Mouse (Mus musculus) lung, adult 2 months (tissue): Measurements from ENCODE around the gene Gm28308. TPM values are rescaled to one million over a fixed set of nuclear protein-coding genes. Genes with fewer than 3 reads are reported as not detected.
A peak's percentile ranks its signal among the peaks of the same experiment; 100 is the strongest.

Experiments
- DNase-seq: peaks from one replicate; pipeline ENCODE4 v3.0.0; 2022
- H3K4me1 ChIP-seq: fragments of 200-500 bp; 2 replicates; pipeline ENCODE4 v1.6.1; 2011; ENCODE audit warnings: low read length; ENCODE audit not compliant: control insufficient read depth, insufficient read depth
- H3K4me3 ChIP-seq: fragments of 200-500 bp; replicated peaks from 2 replicates; pipeline ENCODE3; 2011; ENCODE audit warnings: low read depth, mild to moderate bottlenecking, control low read depth, low read length; ENCODE audit errors: extremely low read depth
- CTCF ChIP-seq: fragments of 200-500 bp; IDR thresholded peaks from 2 replicates; pipeline ENCODE4 v1.5.1; 2011; ENCODE audit warnings: mild to moderate bottlenecking, low read length, control low read depth; ENCODE audit not compliant: insufficient read depth
- POLR2A ChIP-seq: fragments of 200-500 bp; IDR thresholded peaks from 2 replicates; pipeline ENCODE4 v1.6.1; 2011; ENCODE audit warnings: low read depth, mild to moderate bottlenecking, control low read depth, low read length, borderline replicate concordance; ENCODE audit errors: extremely low read depth
- WGBS: fragments of 180-500 bp; shearing (Covaris S2); methylation state at CpG from one replicate; pipeline ENCODE4 v1.1.7; 2018; 5-methylcytosine and 5-hydroxymethylcytosine counted together
- polyA plus RNA-seq: library from polyadenylated mRNA; depleted of rRNA; stranded (reverse); fragments of >200 nt; gene quantifications from 2 replicates; pipeline ENCODE4 v1.2.3, GENCODE M21; 2012

The Gm28308 gene
- polyA plus RNA-seq, 1 experiment, result 0.39 TPM

- Histone ChIP-seq H3K4me3 (peak overlapping the region; percentile 44), H3K4me1 (peaks cover 4% of the 10 kb centered on the region; the same call in 1 of the 2 replicates)
- 5% methylated on average over 41 of the region's 41 CpGs for WGBS
- DNase-seq, result no peak
- TF ChIP-seq CTCF (no peak), POLR2A (no peak)
Measured at GRCm38 (mm10) chr6:52174968-52175751, 38.0 kb downstream of the Gm28308 start.

DNA sequence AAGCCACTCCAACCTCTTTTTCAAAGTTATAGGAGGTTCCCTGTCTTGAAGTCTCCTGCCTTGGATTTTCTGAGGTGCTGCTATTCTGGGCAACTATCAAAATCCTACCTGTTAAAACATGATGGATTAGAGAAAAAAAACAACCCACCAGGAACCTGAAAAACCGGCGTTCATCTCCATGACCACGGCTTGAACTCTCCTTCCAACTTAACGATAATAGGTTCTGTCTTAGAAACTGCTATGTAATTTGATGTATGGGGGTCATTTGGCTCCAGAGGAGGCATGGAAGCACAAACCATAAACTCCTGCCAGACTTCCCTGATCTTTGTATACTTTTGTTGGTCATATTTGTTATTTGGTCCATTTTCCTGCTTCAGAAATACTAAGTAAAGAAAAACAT lies 39.5 kb downstream of the Gm28308 start:
- Histone ChIP-seq H3K4me3 (no peak overlapping the region), H3K4me1 (peaks cover 9% of the 10 kb centered on the region)
- no peak for TF ChIP-seq CTCF
- no peak for TF ChIP-seq POLR2A
- WGBS, result 22% methylated on average over 4 of the region's 4 CpGs
- no peak for DNase-seq

GRCm38 (mm10) chr6:52172501-52172900 lies 40.6 kb downstream of the Gm28308 start:
- DNase-seq, result peak; percentile 79
- WGBS, result 11% methylated on average over 35 of the region's 35 CpGs
- Histone ChIP-seq H3K4me3 (peak overlapping the region; percentile 65), H3K4me1 (peaks cover 9% of the 10 kb centered on the region)
- TF ChIP-seq CTCF (no peak), POLR2A (peak; percentile 71; the same call in 1 of the 2 replicates)

DNA sequence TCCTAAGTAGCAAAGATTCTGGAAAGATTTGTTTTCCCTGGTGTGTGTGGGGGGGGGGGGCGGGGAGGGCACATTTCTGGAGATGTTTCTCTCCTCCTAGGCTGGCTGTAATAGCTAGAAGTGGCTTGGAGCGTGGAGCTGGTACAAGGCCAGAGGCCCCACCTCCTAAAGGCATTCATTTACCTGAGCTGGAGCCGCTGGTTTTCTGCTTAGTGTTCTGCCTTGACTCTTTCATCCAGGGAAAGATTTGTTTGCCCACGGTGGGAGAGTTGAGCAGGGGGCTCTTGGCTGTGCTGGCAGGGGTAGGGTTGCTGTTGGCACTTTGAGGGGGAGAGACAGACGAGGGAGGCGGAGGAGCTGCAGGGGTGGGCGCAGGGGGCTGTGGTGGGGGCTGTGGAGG lies 41.2 kb downstream of the Gm28308 start:
- TF ChIP-seq CTCF (no peak), POLR2A (no peak)
- Histone ChIP-seq H3K4me3 (no peak overlapping the region), H3K4me1 (peaks cover 9% of the 10 kb centered on the region)
- no peak for DNase-seq
- 47% methylated on average over 7 of the region's 7 CpGs for WGBS

DNA sequence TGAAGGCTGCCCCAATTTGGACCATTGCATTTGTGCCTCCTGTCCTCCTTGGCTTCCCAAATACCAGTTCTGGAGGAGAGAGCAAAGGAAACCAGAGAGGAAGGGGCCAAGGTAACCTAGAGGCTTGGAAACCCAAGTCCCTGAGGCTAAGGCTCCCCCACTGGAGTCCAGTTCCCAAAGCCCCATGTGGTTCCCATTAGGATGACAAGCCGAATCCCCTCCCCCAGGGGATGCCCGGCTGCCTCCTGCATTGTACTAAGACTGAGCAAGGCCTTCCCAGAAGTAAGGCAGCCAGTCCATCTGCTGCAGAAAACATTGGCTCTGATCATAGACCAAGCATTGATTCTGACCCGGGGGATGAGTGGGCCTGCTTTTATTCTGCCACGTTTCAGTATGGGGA lies 41.8 kb downstream of the Gm28308 start:
- no peak for TF ChIP-seq CTCF
- 27% methylated on average over 4 of the region's 4 CpGs for WGBS

DNA sequence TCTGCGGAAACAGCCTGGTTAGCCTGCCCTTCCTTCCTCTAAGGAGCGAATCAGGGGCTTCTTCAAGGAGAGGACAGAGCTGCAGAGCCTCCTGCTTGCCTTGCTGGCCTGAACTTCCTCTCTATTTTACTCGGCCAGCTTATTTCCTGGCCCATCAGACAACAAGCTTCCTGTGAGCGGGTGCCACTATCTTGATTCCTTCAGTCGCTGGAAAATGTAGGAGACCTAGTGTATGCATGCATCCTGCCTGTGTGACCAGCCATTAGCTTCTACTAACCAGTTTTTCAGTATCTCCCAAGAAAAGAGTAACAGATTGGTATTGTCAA lies 42.3 kb downstream of the Gm28308 start:
- no peak for TF ChIP-seq CTCF
- TF ChIP-seq POLR2A, result no peak
- no peak for DNase-seq
- 25% methylated on average over 5 of the region's 5 CpGs for WGBS
- Histone ChIP-seq H3K4me1 (peaks cover 10% of the 10 kb centered on the region), H3K4me3 (no peak overlapping the region)

More for the DNA sequence above, 41.8 kb downstream of the Gm28308 start:
- Histone ChIP-seq H3K4me3 (no peak overlapping the region), H3K4me1 (peaks cover 7% of the 10 kb centered on the region)
- DNase-seq, result no peak

DNA sequence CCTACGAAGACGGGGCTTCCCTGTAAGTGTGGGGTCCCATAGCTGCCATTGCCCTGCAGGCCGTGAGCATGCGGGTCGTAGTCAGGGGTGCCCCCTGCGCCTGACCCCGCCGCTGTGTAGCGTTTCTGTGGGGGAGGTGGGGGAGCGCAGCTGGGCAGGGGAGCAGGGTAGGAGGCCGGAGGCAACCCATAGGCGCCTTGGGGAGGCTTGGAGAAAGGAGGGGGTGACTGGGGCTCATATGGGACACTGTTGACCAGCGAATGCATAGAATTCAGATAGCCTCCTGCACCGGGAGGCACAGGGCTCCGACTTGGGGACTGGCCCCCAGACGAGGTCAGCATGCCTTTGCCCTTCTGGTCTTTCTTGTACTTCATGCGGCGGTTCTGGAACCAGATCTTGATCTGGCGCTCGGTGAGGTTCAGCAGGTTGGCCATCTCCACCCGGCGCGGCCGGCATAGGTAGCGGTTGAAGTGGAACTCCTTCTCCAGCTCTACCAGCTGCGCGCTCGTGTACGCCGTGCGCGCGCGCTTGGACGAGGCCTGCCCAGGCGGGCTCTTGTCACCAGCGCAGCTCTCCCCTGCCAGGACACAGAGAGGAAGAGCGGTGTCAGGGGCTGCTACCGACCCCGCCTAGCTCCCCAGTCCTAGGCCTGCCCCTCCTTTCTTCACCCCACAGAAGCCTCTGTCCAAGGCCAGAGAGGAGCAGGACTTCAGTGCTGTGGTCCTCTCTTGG lies 42.8 kb downstream of the Gm28308 start:
- peak; percentile 51 for DNase-seq
- peak overlapping the region; percentile 46 for H3K4me3 ChIP-seq
- WGBS, result 23% methylated on average over 40 of the region's 40 CpGs
- H3K4me1 ChIP-seq, result peaks cover 10% of the 10 kb centered on the region
- TF ChIP-seq POLR2A (peak; percentile 79; the same call in 1 of the 2 replicates), CTCF (no peak)

DNA sequence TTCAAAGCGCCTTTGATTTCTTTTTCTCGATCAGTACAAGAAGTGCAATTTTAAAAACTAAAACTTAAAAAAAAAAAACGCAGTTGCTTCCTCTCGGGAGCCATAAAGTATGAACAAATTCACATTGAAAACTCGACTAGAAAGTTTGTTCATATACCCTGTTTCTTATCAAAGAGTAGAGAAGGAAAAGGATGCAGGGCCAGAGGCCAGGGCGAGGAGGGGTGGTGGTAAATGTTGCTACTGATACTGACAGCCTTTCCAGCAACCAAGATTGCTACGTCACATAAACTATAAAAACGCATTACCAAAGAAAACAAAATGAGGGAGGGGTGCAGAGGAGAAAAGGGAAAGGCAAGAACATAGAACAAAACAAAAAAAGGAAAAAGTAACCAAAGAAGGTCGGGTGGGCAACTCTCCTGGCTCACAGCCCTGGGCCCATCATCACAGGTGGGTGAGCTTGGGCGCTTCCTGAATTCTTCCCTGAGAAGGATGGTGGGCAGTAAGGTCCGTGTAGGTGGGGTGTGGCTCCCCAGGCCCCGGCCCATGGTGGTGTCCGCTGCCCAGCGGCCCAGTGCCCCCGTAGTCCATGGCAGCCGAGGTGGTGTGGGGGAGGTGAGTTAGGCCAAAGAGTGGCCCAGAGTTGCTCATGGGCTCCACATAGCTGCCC lies 43.5 kb downstream of the Gm28308 start:
- no peak for DNase-seq
- 33% methylated on average over 16 of the region's 16 CpGs for WGBS
- peak overlapping the region; percentile 3 for H3K4me3 ChIP-seq
- H3K4me1 ChIP-seq, result peaks cover 10% of the 10 kb centered on the region
- TF ChIP-seq CTCF (no peak), POLR2A (no peak)

GRCm38 (mm10) chr6:52168191-52169055 lies 44.7 kb downstream of the Gm28308 start:
- TF ChIP-seq CTCF (no peak), POLR2A (no peak)
- H3K4me3 ChIP-seq, result peak overlapping the region; percentile 29
- WGBS, result 24% methylated on average over 42 of the region's 42 CpGs

More at GRCm38 (mm10) chr6:52168191-52169055, 44.7 kb downstream of the Gm28308 start:
- peak; percentile 33 for DNase-seq
- peaks cover 10% of the 10 kb centered on the region for H3K4me1 ChIP-seq
